Mouse (Mus musculus) embryonic fibroblast, embryonic 13.5 days (primary cell): Measurements from ENCODE around the gene Ptprt. TPM values are rescaled to one million over a fixed set of nuclear protein-coding genes. Genes with fewer than 3 reads are reported as not detected.
"Not testable (repeated sequence)": the region's sequence is repeated elsewhere in the genome, so short reads cannot be mapped to it uniquely, and the experiment has no call there.

Experiments
- H3K27ac ChIP-seq: 2 replicates; pipeline ENCODE4 v1.5.1; 2012; ENCODE audit warnings: low read length, control low read depth, inconsistent platforms; ENCODE audit not compliant: insufficient read depth
- H3K4me1 ChIP-seq: 2 replicates; pipeline ENCODE4 v1.6.1; 2011; ENCODE audit warnings: low read length; ENCODE audit not compliant: control insufficient read depth, insufficient read depth
- H3K4me3 ChIP-seq: 2 replicates; pipeline ENCODE4 v1.5.1; 2011; ENCODE audit warnings: mild to moderate bottlenecking, control low read depth, low read length; ENCODE audit not compliant: insufficient read depth
- CTCF ChIP-seq: IDR thresholded peaks from 2 replicates; pipeline ENCODE4 v1.5.1; 2011; ENCODE audit warnings: mild to moderate bottlenecking, control low read depth, low read length, moderate library complexity, borderline replicate concordance; ENCODE audit not compliant: insufficient read depth
- POLR2A ChIP-seq: IDR thresholded peaks from 2 replicates; pipeline ENCODE4 v1.6.1; 2011; ENCODE audit warnings: low read depth, mild to moderate bottlenecking, control low read depth, low read length, moderate library complexity
- polyA plus RNA-seq: library from polyadenylated mRNA; stranded (reverse); fragments of >200 nt; gene quantifications from 2 replicates; pipeline ENCODE4 v1.2.4, GENCODE M21; 2011; ENCODE audit warnings: low read depth; ENCODE audit not compliant: missing spikeins, insufficient read length

Ptprt gene
- polyA plus RNA-seq, 1 experiment, result 0.44 TPM

GRCm38 (mm10) chr2:162182621-162183475 is 478.1 kb downstream of the Ptprt start:
- Histone ChIP-seq H3K4me1 (no peaks in the 10 kb centered on the region), H3K27ac (no peak overlapping the region), H3K4me3 (no peak overlapping the region)
- TF ChIP-seq POLR2A, result no peak
- no peak for TF ChIP-seq CTCF

GRCm38 (mm10) chr2:162181826-162182225 is 479.1 kb downstream of the Ptprt start:
- TF ChIP-seq CTCF, result no peak
- TF ChIP-seq POLR2A, result no peak
- no peaks in the 10 kb centered on the region for H3K4me1 ChIP-seq
- H3K27ac ChIP-seq, result no peak overlapping the region
- no peak overlapping the region for H3K4me3 ChIP-seq

- Histone ChIP-seq H3K4me1 (no peaks in the 10 kb centered on the region), H3K27ac (no peak overlapping the region), H3K4me3 (no peak overlapping the region)
- TF ChIP-seq POLR2A, result no peak
- no peak for TF ChIP-seq CTCF
Observed at GRCm38 (mm10) chr2:162172529-162172928, 488.4 kb downstream of the Ptprt start.

DNA sequence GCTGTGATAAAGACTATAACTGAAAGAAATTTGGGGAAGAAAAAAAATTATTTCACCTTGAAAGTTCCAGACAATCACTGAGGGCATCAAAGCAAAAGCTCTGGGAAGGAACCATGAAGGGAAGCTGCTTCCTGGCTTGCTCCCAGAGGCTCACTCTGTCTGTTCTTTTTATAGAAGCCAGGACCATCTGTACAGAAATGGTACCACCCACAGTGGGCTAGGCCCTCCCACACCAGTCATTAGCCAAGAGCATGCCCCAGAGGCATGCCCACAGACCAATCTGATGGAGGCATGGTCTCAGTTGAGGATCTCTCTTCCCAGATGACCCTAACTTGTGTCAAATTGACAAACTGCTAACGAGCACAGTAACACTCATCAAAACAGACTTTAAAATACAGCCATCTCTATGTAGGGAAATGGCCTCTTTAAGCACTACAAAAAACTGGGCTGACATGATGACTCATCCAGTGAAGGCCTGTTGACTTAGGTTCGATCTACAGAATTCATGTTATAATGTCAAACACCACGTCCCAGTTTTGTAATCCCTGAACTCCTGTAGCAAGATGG is 519.0 kb downstream of the Ptprt start:
- TF ChIP-seq POLR2A (no peak), CTCF (no peak)
- no peak overlapping the region for H3K4me3 ChIP-seq
- no peak overlapping the region for H3K27ac ChIP-seq
- H3K4me1 ChIP-seq, result no peaks in the 10 kb centered on the region

GRCm38 (mm10) chr2:162136176-162136575 is 524.8 kb downstream of the Ptprt start:
- H3K4me1 ChIP-seq, H3K4me3 ChIP-seq, H3K27ac ChIP-seq: not testable (repeated sequence)

DNA sequence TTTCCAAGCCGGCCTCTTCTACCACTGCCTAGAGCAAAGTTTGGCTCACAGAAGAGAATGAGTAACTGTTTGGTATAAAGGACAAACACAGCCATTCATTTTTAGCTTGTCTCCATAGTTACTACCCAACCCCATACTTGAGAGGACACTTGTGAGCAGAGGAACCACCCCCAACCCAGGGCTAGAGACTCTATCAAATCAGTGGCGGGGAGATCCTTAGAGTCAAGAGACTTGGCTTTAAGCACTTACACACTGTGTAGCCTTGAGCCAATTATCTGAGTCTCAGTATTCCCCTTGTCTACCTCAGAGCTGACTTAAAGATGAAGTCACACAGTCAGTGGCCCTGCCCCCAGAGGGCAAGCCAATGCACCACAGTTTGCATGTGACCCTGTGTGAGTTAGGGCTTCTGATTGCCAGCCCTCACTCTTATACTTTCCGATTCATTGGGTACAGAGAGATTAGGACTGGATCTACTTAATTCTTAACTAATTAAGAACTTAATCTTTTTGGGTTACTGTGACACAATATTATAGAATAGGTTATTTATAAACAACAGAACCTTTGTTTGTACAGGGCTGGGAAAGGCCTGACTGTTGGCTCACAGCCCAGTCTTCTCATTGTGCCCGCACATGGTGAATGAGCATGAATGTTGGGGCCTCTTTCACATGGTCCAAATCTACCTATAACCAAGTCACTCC is 529.2 kb downstream of the Ptprt start:
- TF ChIP-seq CTCF, result no peak
- TF ChIP-seq POLR2A, result no peak
- Histone ChIP-seq H3K4me3 (no peak overlapping the region), H3K27ac (no peak overlapping the region), H3K4me1 (no peaks in the 10 kb centered on the region)

DNA sequence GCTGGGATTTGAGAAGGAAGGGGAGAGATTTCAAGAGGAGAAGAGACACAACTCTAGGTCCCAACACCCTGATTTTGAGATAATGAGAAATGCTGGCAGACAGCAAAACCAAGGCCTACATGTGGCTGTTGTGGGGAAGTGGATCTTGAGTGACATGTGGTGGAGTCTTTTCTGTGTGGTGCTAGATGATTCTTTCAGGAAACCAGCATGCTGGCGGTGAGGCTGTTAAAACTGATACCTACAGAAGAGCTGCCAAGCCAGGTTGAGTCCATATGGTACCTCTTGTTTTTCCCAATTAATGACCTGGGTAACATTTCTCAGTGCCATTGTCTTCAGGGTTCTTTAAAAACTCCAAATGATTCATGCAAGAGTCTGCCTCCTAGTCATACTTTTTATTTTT is 531.1 kb downstream of the Ptprt start:
- no peak for TF ChIP-seq POLR2A
- TF ChIP-seq CTCF, result no peak
- no peak overlapping the region for H3K4me3 ChIP-seq
- no peak overlapping the region for H3K27ac ChIP-seq

DNA sequence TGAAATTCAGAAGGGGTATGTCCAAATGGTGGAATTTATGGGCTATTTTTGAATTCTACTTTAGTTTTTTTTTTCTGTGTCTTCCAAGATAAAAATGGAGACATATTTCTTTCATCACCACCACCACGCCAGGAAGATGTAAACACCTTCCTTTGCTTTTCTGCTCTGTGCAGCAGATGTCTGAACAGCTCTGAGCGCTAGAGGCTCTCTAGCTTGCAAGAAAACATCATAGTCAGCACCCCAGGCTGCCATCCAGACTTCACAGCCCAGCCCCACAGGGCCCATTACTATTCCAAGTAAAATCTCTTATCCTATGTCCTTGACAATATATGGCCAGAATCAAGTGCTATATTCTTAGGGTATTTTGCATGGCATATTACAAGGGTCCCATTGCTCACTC is 542.9 kb downstream of the Ptprt start:
- no peak overlapping the region for H3K27ac ChIP-seq
- no peak for TF ChIP-seq CTCF
- no peak for TF ChIP-seq POLR2A
- H3K4me3 ChIP-seq, result no peak overlapping the region
- no peaks in the 10 kb centered on the region for H3K4me1 ChIP-seq

More for the DNA sequence above, 531.1 kb downstream of the Ptprt start:
- no peaks in the 10 kb centered on the region for H3K4me1 ChIP-seq

DNA sequence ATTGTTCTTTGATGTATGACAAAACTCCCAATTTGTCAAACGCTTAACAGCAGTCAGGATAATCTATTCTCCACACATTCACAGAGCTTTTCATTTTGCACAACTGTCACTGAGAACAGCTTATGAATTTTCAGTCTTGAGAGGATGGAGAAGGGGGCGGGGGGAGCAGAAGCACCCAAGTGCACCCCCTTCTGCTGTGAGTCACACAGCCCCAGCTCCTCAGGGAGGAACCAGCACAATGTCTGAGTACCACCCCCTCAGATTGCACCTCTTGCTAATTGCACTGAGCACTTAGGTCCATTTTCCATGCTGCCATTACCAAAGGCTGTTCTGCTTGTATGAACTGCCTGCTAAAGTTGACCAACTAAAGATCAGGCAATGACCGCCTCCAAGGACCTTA is 578.6 kb downstream of the Ptprt start:
- no peak overlapping the region for H3K4me3 ChIP-seq
- H3K27ac ChIP-seq, result no peak overlapping the region
- TF ChIP-seq CTCF (no peak), POLR2A (no peak)
- no peaks in the 10 kb centered on the region for H3K4me1 ChIP-seq

DNA sequence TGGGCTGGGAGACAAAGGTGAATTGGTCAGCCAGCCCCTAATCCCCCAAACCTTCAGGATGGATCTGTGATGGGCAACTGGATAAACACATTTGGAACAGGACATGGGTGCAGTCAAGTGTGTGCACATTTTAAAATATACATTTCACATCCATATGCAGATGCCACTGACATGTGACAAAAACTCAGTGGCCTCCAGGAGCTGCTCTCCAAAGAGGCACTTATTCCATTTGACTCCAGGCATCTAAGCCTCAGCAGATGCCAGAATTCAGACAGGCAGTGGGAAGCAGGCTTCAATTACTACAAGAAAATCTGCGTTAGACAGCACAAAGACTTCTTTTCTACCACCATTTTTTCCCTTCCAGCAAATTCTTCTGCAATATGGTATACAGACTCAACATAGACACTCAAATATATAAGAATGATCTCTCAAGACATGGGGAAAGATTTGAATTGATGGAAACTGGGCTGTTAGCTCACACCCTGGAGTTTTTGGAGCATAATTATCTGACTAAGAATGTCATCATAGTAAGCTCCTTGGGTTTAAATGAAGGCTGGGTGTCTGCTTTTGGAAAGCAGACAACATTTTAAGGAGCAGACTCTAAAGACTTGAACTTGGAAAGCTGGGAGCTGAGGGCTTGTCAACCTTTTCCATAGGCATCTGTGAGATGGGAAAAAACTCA is 580.1 kb downstream of the Ptprt start:
- TF ChIP-seq POLR2A, result no peak
- no peak for TF ChIP-seq CTCF
- H3K27ac ChIP-seq, result no peak overlapping the region

More for the DNA sequence above, 580.1 kb downstream of the Ptprt start:
- no peaks in the 10 kb centered on the region for H3K4me1 ChIP-seq
- H3K4me3 ChIP-seq, result no peak overlapping the region
